Mouse (Mus musculus) liver, postnatal 0 days (tissue): Measurements from ENCODE around the gene Gm17509.

Experiments
- CTCF ChIP-seq: sonication (generic); IDR thresholded peaks from 2 replicates; pipeline ENCODE4 v1.5.1; 2016; ENCODE audit warnings: antibody characterized with exemption, low read depth
- EP300 ChIP-seq: IDR thresholded peaks from 2 replicates; pipeline ENCODE4 v1.6.1; 2016; ENCODE audit warnings: antibody characterized with exemption, low read depth, mild to moderate bottlenecking

DNA sequence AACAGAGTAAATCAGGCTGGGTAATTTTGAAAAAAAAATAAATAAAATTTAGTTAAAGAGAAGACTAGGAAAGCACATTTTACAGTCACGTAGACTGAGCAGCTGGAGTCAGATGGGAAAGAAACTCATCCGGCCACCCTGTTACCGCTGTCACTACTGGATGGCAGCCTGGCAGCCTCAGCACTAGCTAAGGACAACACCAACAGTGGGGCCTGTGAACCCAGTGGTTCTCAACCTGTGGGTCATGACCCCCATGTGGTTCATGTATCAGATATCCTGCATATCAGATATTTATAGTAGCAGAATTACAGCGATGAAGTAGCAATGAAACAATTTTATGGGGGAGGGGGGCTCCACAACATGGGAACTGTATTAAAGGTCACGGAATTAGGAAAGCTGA, 28.7 kb downstream of the Gm17509 start:
- TF ChIP-seq CTCF (no peak), EP300 (no peak)
